Mouse (Mus musculus): ENCODE data around the gene Tubd1. TPM values are rescaled to one million over a fixed set of nuclear protein-coding genes. Genes with fewer than 3 reads are reported as not detected.

The Tubd1 gene
- total RNA-seq, 2 experiments from 2014 or later: 6.2 to 7.7 TPM

- no peak for DNase-seq (ENCODE audit: low spot score in 2 of 2)
These were observed 38.6 kb downstream of the Tubd1 start for GRCm38 (mm10) chr11:86583313-86583825.

- DNase-seq (ENCODE audit: low spot score in 2 of 2): no peak
These were observed 39.5 kb downstream of the Tubd1 start for GRCm38 (mm10) chr11:86583990-86584897.

- DNase-seq (ENCODE audit: low spot score in 2 of 2): no peak
These were observed 40.3 kb downstream of the Tubd1 start for GRCm38 (mm10) chr11:86584898-86585597.

GRCm38 (mm10) chr11:86585598-86585984, 40.8 kb downstream of the Tubd1 start:
- no peak for DNase-seq (ENCODE audit: low spot score in 2 of 2)

- no peak for DNase-seq (ENCODE audit: low spot score in 2 of 2)
These were observed 41.5 kb downstream of the Tubd1 start for GRCm38 (mm10) chr11:86586177-86586867.

- peak in 1 of 2 experiments; percentile 67 for DNase-seq (ENCODE audit: low spot score in 2 of 2)
These were observed 42.3 kb downstream of the Tubd1 start for GRCm38 (mm10) chr11:86586868-86587792.

- DNase-seq (ENCODE audit: low spot score in 2 of 2): no peak
These were observed 43.0 kb downstream of the Tubd1 start for GRCm38 (mm10) chr11:86587830-86588229.

- no peak for DNase-seq (ENCODE audit: low spot score in 2 of 2)
These were observed 44.0 kb downstream of the Tubd1 start for GRCm38 (mm10) chr11:86588583-86589298.

- DNase-seq (ENCODE audit: low spot score in 2 of 2): no peak
These were observed 45.3 kb downstream of the Tubd1 start for GRCm38 (mm10) chr11:86590066-86590465.

- DNase-seq (ENCODE audit: low spot score in 2 of 2): no peak
These were observed 45.8 kb downstream of the Tubd1 start for GRCm38 (mm10) chr11:86590579-86590978.

GRCm38 (mm10) chr11:86591301-86591845, 46.6 kb downstream of the Tubd1 start:
- no peak for DNase-seq (ENCODE audit: low spot score in 2 of 2)

GRCm38 (mm10) chr11:86591931-86592616, 47.3 kb downstream of the Tubd1 start:
- no peak for DNase-seq (ENCODE audit: low spot score in 2 of 2)

GRCm38 (mm10) chr11:86592993-86593392, 48.2 kb downstream of the Tubd1 start:
- DNase-seq (ENCODE audit: low spot score in 2 of 2): no peak

- no peak for DNase-seq (ENCODE audit: low spot score in 2 of 2)
These were observed 48.7 kb downstream of the Tubd1 start for GRCm38 (mm10) chr11:86593443-86593842.

- DNase-seq (ENCODE audit: low spot score in 2 of 2): no peak
These were observed 49.5 kb downstream of the Tubd1 start for GRCm38 (mm10) chr11:86594188-86594876.

GRCm38 (mm10) chr11:86595366-86595765, 50.6 kb downstream of the Tubd1 start:
- DNase-seq (ENCODE audit: low spot score in 2 of 2): no peak

GRCm38 (mm10) chr11:86596187-86596960, 51.6 kb downstream of the Tubd1 start:
- no peak for DNase-seq (ENCODE audit: low spot score in 2 of 2)

All from adrenal gland, adult 18-20 months (tissue).